Mouse (Mus musculus) midbrain, embryonic 11.5 days (tissue): ENCODE data around the gene Wnt4. TPM values are rescaled to one million over a fixed set of nuclear protein-coding genes. Genes with fewer than 3 reads are reported as not detected.

Source experiments
- ATAC-seq: fragments of 200-750 bp; cut with Nextera tagmentation; 2 replicates; pipeline ENCODE4 v1.8.0; 2017; ENCODE audit warnings: moderate TSS enrichment, moderate library complexity; ENCODE audit not compliant: low FRiP score
- DNase-seq: peaks from one replicate; pipeline ENCODE4 v3.0.0; 2015; ENCODE audit warnings: low spot score; ENCODE audit errors: missing footprints
- H3K27ac ChIP-seq: fragments of 300-500 bp; sonication (generic); 2 replicates; pipeline ENCODE4 v1.5.1; 2014; ENCODE audit warnings: low read depth, low read length
- H3K27me3 ChIP-seq: fragments of 300-500 bp; sonication (generic); 2 replicates; pipeline ENCODE4 v1.6.1; 2014; ENCODE audit warnings: mild to moderate bottlenecking, low read length, moderate library complexity, mixed read lengths; ENCODE audit not compliant: control insufficient read depth, insufficient read depth
- H3K36me3 ChIP-seq: fragments of 300-500 bp; sonication (generic); 2 replicates; pipeline ENCODE4 v1.6.1; 2014; ENCODE audit warnings: mild to moderate bottlenecking, low read length, moderate library complexity, mixed read lengths; ENCODE audit not compliant: control insufficient read depth, insufficient read depth
- H3K4me1 ChIP-seq: fragments of 300-500 bp; sonication (generic); 2 replicates; pipeline ENCODE4 v1.6.1; 2014; ENCODE audit warnings: low read length; ENCODE audit not compliant: control insufficient read depth, insufficient read depth
- H3K4me2 ChIP-seq: fragments of 300-500 bp; sonication (generic); 2 replicates; pipeline ENCODE4 v1.6.1; 2014; ENCODE audit warnings: mild to moderate bottlenecking, moderate library complexity
- H3K4me3 ChIP-seq: fragments of 300-500 bp; sonication (generic); 2 replicates; pipeline ENCODE4 v1.5.1; 2014; ENCODE audit warnings: low read depth, low read length
- H3K9ac ChIP-seq: fragments of 300-500 bp; sonication (generic); 2 replicates; pipeline ENCODE4 v1.6.1; 2014; ENCODE audit warnings: low read length
- H3K9me3 ChIP-seq: fragments of 300-500 bp; sonication (generic); 2 replicates; pipeline ENCODE4 v1.6.1; 2016; ENCODE audit warnings: low read length; ENCODE audit not compliant: control insufficient read depth
- WGBS: fragments of 180-500 bp; shearing (Covaris S2); extraction: QIAGEN DNeasy Blood & Tissue Kit; methylation state at CpG from one replicate; pipeline ENCODE4 v1.1.7; 2014; 5-methylcytosine and 5-hydroxymethylcytosine counted together
- polyA plus RNA-seq: library from polyadenylated mRNA; unstranded; fragments of >200 nt; fragmentation: Nextera tagmentation; extraction: Ambion mirVana; gene quantifications from 2 replicates; pipeline ENCODE4 v1.2.1, GENCODE M21; 2014

The Wnt4 gene
- 1.0 and 1.4 TPM in 2 replicates for polyA plus RNA-seq

- Histone ChIP-seq H3K4me2 (peak within 1 kb of the TSS; percentile 93), H3K27me3 (peaks cover 54% of the 10 kb centered on the region), H3K4me3 (peak within 1 kb of the TSS; percentile 51), H3K4me1 (peaks cover 24% of the 10 kb centered on the region), H3K9me3 (no peaks in the 10 kb centered on the region), H3K36me3 (no peaks in the 10 kb centered on the region), H3K9ac (peak within 1 kb of the TSS; percentile 58), H3K27ac (no peak within 1 kb of the TSS)
- whole genome bisulfite sequencing = 0% methylated on average over 23 of the region's 45 CpGs
- DNase-seq (peak; percentile 92), ATAC-seq (peak; percentile 75)
Observed at GRCm38 (mm10) chr4:137277166-137277513, at the start of gene Wnt4. Wnt4 (plus strand) TSS chr4:137277489.

DNA sequence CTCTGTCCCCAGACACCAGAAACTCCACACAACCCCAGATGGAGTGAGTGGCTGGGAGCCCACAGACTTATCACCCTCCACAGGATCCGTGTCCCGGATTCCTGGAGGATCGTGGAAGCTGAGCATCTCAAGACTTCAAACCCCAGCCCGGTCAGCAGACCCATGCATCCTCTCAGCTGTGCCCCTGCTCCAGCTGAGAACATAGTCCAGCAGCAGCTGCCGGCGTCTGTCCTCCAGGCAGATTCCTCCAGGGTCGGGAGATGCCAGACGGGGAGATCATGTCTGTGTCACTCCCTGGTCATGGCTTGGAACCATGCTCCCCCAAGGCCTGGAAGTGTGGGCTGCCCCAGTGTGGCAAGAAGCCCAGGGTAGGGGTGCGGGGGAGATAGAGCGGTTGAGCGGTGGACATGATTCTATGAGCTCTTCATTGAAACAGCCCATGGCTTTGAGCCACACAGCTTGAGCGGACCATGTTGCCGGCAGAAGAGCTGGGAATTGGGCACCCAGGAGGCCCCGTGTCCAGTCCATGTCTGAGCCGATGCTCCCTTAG, 48.6 kb upstream of the Wnt4 start:
- no peak for DNase-seq
- H3K9me3 ChIP-seq = no peaks in the 10 kb centered on the region
- 82% methylated on average over 15 of the region's 15 CpGs for WGBS
- H3K27me3 ChIP-seq = no peaks in the 10 kb centered on the region
- no peak overlapping the region for H3K27ac ChIP-seq
- no peaks in the 10 kb centered on the region for H3K36me3 ChIP-seq
- no peak overlapping the region for H3K4me3 ChIP-seq
- peaks cover 4% of the 10 kb centered on the region; the same call in 1 of the 2 replicates for H3K4me1 ChIP-seq
- no peak overlapping the region for H3K9ac ChIP-seq
- ATAC-seq = no peak
- H3K4me2 ChIP-seq = no peak overlapping the region

GRCm38 (mm10) chr4:137231494-137232470, 45.5 kb upstream of the Wnt4 start:
- Histone ChIP-seq H3K9me3 (no peaks in the 10 kb centered on the region), H3K27ac (no peak overlapping the region), H3K27me3 (no peaks in the 10 kb centered on the region), H3K4me1 (peaks cover 4% of the 10 kb centered on the region; the same call in 1 of the 2 replicates), H3K9ac (no peak overlapping the region), H3K4me3 (no peak overlapping the region), H3K36me3 (no peaks in the 10 kb centered on the region), H3K4me2 (no peak overlapping the region)
- DNase-seq (peak; percentile 81), ATAC-seq (no peak)
- 85% methylated on average over 16 of the region's 16 CpGs for WGBS

DNA sequence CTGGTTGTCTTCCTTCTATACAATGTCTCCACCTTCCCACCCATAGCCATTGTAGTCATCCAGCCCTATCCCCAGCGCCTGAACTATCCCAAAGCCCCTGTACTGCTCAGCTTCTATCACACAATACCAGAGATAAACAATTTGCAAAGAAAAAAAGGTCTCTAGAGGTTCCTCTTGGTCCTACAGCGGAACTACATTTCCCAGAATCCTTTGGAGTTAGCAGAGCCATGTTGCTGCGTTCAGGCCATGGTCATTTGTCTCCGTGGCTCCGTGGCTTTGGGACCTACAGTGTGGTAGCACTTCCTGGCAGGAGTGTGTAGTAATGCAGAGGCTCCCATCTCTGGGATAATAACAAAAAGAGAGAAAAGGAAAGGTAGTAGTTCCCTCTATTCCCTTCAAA, 43.7 kb upstream of the Wnt4 start:
- H3K27ac ChIP-seq = no peak overlapping the region
- no peak overlapping the region for H3K9ac ChIP-seq
- H3K27me3 ChIP-seq = no peaks in the 10 kb centered on the region
- H3K4me2 ChIP-seq = no peak overlapping the region
- no peak for ATAC-seq
- H3K9me3 ChIP-seq = no peaks in the 10 kb centered on the region
- whole genome bisulfite sequencing = 71% methylated on average over 5 of the region's 5 CpGs
- no peaks in the 10 kb centered on the region for H3K36me3 ChIP-seq
- no peak for DNase-seq
- H3K4me1 ChIP-seq = no peaks in the 10 kb centered on the region; the same call in 1 of the 2 replicates
- H3K4me3 ChIP-seq = no peak overlapping the region

GRCm38 (mm10) chr4:137234444-137234843, 42.8 kb upstream of the Wnt4 start:
- H3K4me2 ChIP-seq = no peak overlapping the region
- no peak for DNase-seq
- H3K4me1 ChIP-seq = no peaks in the 10 kb centered on the region; the same call in 1 of the 2 replicates
- ATAC-seq = no peak
- no peaks in the 10 kb centered on the region for H3K36me3 ChIP-seq
- no peak overlapping the region for H3K9ac ChIP-seq
- H3K4me3 ChIP-seq = no peak overlapping the region
- no peaks in the 10 kb centered on the region for H3K9me3 ChIP-seq
- no peaks in the 10 kb centered on the region for H3K27me3 ChIP-seq
- H3K27ac ChIP-seq = no peak overlapping the region
- 88% methylated on average over 2 of the region's 2 CpGs for WGBS

GRCm38 (mm10) chr4:137235368-137235767, 41.9 kb upstream of the Wnt4 start:
- H3K9me3 ChIP-seq = no peaks in the 10 kb centered on the region; the same call in 1 of the 2 replicates
- H3K27ac ChIP-seq = no peak overlapping the region
- H3K4me3 ChIP-seq = no peak overlapping the region
- H3K9ac ChIP-seq = no peak overlapping the region
- ATAC-seq (no peak), DNase-seq (no peak)
- H3K36me3 ChIP-seq = no peaks in the 10 kb centered on the region
- H3K4me1 ChIP-seq = no peaks in the 10 kb centered on the region; the same call in 1 of the 2 replicates
- H3K27me3 ChIP-seq = no peaks in the 10 kb centered on the region
- no peak overlapping the region for H3K4me2 ChIP-seq
- WGBS = 63% methylated on average over 9 of the region's 9 CpGs

- Histone ChIP-seq H3K4me2 (no peak overlapping the region), H3K36me3 (no peaks in the 10 kb centered on the region), H3K9ac (no peak overlapping the region), H3K4me3 (no peak overlapping the region), H3K27me3 (no peaks in the 10 kb centered on the region), H3K4me1 (no peaks in the 10 kb centered on the region), H3K27ac (no peak overlapping the region), H3K9me3 (no peaks in the 10 kb centered on the region; the same call in 1 of the 2 replicates)
- 85% methylated on average over 9 of the region's 9 CpGs for WGBS
- ATAC-seq (no peak), DNase-seq (no peak)
Observed at GRCm38 (mm10) chr4:137244883-137245282, 32.4 kb upstream of the Wnt4 start.

DNA sequence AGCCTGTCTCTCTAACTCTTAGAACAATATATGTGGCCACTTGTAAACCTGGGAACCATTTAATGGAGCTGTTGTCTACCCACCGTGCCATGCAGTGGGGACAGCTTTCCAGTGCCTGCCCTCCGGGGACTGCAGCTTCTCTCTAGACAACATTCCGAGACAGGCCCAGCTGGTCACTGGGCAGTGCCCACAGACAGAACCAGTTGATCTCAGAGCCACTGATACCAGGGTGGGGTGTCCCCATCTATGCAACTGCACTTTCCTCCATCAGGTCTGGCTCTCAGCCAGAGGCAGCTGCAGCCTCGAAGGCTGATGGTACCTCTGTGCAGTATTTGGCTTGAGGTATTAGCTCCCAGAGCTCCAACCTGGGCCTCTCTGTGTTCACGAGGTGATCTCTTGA, 27.0 kb upstream of the Wnt4 start:
- Histone ChIP-seq H3K27ac (no peak overlapping the region), H3K4me2 (no peak overlapping the region), H3K9ac (no peak overlapping the region), H3K9me3 (no peaks in the 10 kb centered on the region), H3K4me3 (no peak overlapping the region), H3K36me3 (no peaks in the 10 kb centered on the region), H3K4me1 (no peaks in the 10 kb centered on the region), H3K27me3 (no peaks in the 10 kb centered on the region)
- DNase-seq (no peak), ATAC-seq (no peak)
- WGBS = 72% methylated on average over 5 of the region's 5 CpGs

- Histone ChIP-seq H3K36me3 (no peaks in the 10 kb centered on the region), H3K4me1 (no peaks in the 10 kb centered on the region), H3K4me3 (no peak overlapping the region), H3K27me3 (no peaks in the 10 kb centered on the region), H3K27ac (no peak overlapping the region), H3K4me2 (no peak overlapping the region), H3K9me3 (no peaks in the 10 kb centered on the region), H3K9ac (no peak overlapping the region)
- no peak for ATAC-seq
- 69% methylated on average over 5 of the region's 5 CpGs for WGBS
- DNase-seq = no peak
Observed at GRCm38 (mm10) chr4:137250849-137251248, 26.4 kb upstream of the Wnt4 start.
